Mouse (Mus musculus) heart, postnatal 0 days (tissue): ENCODE measurements at regions not wholly inside any gene's neighbourhood (a gene's known extent, or its start where the extent isn't known, plus 50 kb on each side); places are given as distances from the start of the nearest gene placed in this dataset.

Experiments
- CTCF ChIP-seq: IDR thresholded peaks from 2 replicates; pipeline ENCODE4 v1.5.1; 2016; ENCODE audit warnings: antibody characterized with exemption, control low read depth, low read depth
- EP300 ChIP-seq: IDR thresholded peaks from 2 replicates; pipeline ENCODE4 v1.6.1; 2016; ENCODE audit warnings: antibody characterized with exemption, low read depth

- TF ChIP-seq EP300 (no peak), CTCF (no peak)
Measured at GRCm38 (mm10) chr11:21478191-21478590, 93.8 kb upstream of the Wdpcp start.
